Mouse (Mus musculus): Measurements from ENCODE around the gene Arhgap19.

DNA sequence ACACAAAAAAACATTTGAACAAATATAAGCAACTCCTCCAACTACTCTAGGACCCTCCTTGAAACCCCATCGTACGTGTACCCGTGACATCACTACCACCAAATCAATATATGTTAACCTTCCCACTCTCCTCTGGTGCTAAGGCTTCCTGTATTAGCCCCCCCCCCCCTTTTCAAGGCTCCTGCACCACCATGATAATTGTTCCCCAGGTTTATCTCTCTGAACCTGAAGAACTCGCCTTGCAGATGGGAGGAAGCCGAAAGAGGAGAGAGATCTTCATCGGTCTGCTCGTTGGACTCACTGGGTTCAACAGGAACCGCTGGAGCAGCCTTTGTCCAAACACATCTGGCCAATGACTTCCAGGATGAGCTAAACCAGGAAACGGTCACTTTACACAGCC lies 5.7 kb upstream of the Arhgap19 start:
- no peak for TF ChIP-seq CTCF (IDR thresholded peaks at IDR 0.05; ENCODE audit: insufficient read depth, low read depth, low read length)
- TF ChIP-seq POLR2A (IDR thresholded peaks at IDR 0.05; ENCODE audit: insufficient read depth, low read depth, low read length): no peak
